Mouse (Mus musculus): Measurements from ENCODE around the gene Tbc1d24. TPM values are rescaled to one million over a fixed set of nuclear protein-coding genes. Genes with fewer than 3 reads are reported as not detected.
"Not testable (repeated sequence)": the region's sequence is repeated elsewhere in the genome, so short reads cannot be mapped to it uniquely, and the experiment has no call there.

Tbc1d24 gene
- polyA plus RNA-seq, 1 experiment from 2014 or later = 1.8 TPM

DNA sequence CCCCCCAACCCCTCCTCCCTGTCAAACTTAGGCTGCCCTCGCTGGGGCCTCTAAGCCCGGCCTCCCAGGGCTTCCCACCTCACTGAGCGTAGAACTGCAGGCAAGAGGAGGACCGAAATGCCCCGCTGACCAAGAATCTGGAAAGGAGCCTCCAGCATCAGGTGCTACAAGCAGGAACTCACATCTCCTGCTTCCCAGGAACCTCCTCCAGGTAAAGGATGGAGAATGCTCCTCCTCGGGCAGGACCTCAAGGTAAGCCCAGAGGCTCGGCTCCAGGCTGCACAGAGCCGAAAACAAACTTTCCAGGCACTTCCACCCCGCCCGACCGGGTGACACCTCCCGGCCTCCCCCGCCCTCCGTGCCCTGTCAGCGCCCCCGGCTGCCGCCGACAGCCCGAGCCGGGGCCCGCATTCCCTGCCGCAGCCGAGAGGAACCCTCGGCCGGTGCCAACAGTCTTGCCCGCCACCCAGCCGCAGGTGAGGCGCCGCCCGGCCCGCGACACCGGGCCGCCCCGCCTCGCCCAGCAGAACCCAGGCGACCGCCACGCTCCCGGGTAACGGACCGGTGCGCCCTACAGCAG lies 64.4 kb downstream of the Tbc1d24 start:
- H3K4me3 ChIP-seq (ENCODE audit: low read depth, low read length) = peak overlapping the region; percentile 95
- 1% methylated on average over 39 of the region's 43 CpGs for WGBS
- peak; percentile 59 for DNase-seq (ENCODE audit: low spot score)
- H3K9me3 ChIP-seq (ENCODE audit: low read length) = no peaks in the 10 kb centered on the region
- peak overlapping the region; percentile 86 for H3K9ac ChIP-seq (replicated peaks; ENCODE audit: low read depth)
- no peaks in the 10 kb centered on the region for H3K36me3 ChIP-seq (ENCODE audit: insufficient read depth, low read length)
- peak overlapping the region; percentile 91 for H3K27ac ChIP-seq (ENCODE audit: low read length)
- ATAC-seq = peak; percentile 60
- peak overlapping the region; percentile 80 for H3K4me2 ChIP-seq (replicated peaks; ENCODE audit: low read depth, low read length)
- H3K4me1 ChIP-seq (ENCODE audit: insufficient read depth, low read depth, low read length) = peaks cover 7% of the 10 kb centered on the region
- H3K27me3 ChIP-seq (replicated peaks; ENCODE audit: insufficient read depth, low read length) = no peaks in the 10 kb centered on the region
- TF ChIP-seq EP300 (IDR thresholded peaks at IDR 0.05) (no peak), CTCF (IDR thresholded peaks at IDR 0.05) (no peak)

DNA sequence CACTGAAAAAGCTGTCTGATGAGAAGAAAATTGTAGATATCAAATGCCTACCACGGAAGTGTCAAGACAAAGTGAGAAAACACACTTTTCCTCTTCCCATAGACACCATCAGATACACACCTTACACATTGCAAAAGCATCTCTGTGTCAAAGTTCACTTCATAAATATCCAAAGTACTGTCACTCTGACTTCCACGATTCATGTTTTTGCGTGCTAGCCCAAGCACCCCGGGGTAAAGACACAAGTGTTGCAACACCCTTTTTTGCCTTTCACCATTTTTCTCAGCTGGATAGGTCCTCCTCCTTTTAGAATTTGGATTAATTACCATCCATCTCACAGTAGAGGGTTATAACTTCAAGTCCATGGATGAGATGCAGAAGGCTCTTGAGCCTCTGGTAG lies 65.4 kb downstream of the Tbc1d24 start:
- Histone ChIP-seq H3K9ac (replicated peaks; ENCODE audit: low read depth) (0 out of 2 replicates have a peak overlapping the region, but pooled peaks have one; percentile 86), H3K4me2 (replicated peaks; ENCODE audit: low read depth, low read length) (peak overlapping the region; percentile 80), H3K27ac (ENCODE audit: low read length) (no peak overlapping the region), H3K4me3 (ENCODE audit: low read depth, low read length) (no peak overlapping the region), H3K27me3 (replicated peaks; ENCODE audit: insufficient read depth, low read length) (no peaks in the 10 kb centered on the region), H3K9me3 (ENCODE audit: low read length) (no peaks in the 10 kb centered on the region), H3K4me1 (ENCODE audit: insufficient read depth, low read depth, low read length) (peaks cover 7% of the 10 kb centered on the region), H3K36me3 (ENCODE audit: insufficient read depth, low read length) (no peaks in the 10 kb centered on the region)
- TF ChIP-seq EP300 (IDR thresholded peaks at IDR 0.05) (no peak), CTCF (IDR thresholded peaks at IDR 0.05) (no peak)
- DNase-seq (ENCODE audit: low spot score) (no peak), ATAC-seq (no peak)
- WGBS = 74% methylated on average over 4 of the region's 4 CpGs

DNA sequence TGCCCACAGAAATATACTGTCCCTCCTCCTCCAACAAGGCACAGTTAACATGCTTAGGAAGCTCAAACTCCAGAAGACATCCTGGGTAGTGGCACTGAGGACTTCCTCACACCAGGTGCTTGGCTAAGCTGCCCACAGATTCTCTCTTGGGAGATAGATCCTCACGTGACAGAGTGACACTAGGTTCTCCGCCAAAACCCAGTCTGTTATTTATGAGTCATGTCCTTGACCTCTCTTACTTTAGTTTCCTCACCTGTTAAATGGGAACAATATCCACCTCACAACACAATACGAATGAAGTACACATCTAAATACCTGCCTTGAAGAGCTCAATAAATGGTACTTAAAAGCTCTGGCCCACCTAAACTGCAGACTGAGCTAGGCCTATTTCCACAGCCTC lies 66.1 kb downstream of the Tbc1d24 start:
- Histone ChIP-seq H3K27ac (ENCODE audit: low read length) (no peak overlapping the region), H3K9me3 (ENCODE audit: low read length) (no peaks in the 10 kb centered on the region), H3K27me3 (replicated peaks; ENCODE audit: insufficient read depth, low read length) (no peaks in the 10 kb centered on the region), H3K36me3 (ENCODE audit: insufficient read depth, low read length) (no peaks in the 10 kb centered on the region), H3K4me2 (replicated peaks; ENCODE audit: low read depth, low read length) (no peak overlapping the region), H3K4me3 (ENCODE audit: low read depth, low read length) (no peak overlapping the region), H3K4me1 (ENCODE audit: insufficient read depth, low read depth, low read length) (peaks cover 9% of the 10 kb centered on the region), H3K9ac (replicated peaks; ENCODE audit: low read depth) (no peak overlapping the region)
- ATAC-seq (no peak), DNase-seq (ENCODE audit: low spot score) (no peak)
- 79% methylated on average over 3 of the region's 3 CpGs for WGBS
- TF ChIP-seq EP300 (IDR thresholded peaks at IDR 0.05) (no peak), CTCF (IDR thresholded peaks at IDR 0.05) (no peak)

DNA sequence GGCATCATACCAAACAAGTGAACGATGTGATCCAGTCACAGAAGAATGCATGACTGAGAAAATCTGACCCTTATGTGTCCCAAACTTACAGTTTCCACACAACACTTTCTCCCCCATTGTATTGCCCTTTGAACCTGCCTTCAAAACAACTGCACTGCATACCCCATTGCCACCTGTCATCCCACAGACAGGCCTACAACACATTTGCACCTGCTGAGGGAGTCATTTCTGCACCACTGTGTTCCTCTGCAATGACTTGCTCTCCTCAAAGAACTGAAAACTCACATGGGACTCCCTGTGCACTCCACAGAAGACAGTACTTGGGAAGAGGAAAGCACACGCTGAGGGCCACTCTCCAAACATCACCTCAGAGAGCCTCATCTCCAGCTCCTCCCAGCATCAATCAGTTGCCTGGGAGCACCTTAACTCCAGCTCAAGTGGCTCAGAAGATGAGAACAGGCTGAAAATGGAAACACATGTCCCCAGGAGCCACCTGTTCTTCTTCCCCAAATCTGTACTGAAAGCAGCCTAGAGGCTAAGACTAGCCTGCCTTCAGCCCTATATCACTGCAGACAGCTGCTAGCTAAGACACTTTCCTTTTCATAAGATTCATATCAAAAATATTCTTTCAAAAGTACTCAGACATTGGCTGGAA lies 68.0 kb downstream of the Tbc1d24 start:
- H3K9ac ChIP-seq (replicated peaks; ENCODE audit: low read depth) = no peak overlapping the region
- H3K4me2 ChIP-seq (replicated peaks; ENCODE audit: low read depth, low read length) = no peak overlapping the region
- TF ChIP-seq CTCF (IDR thresholded peaks at IDR 0.05) = no peak
- no peak for TF ChIP-seq EP300 (IDR thresholded peaks at IDR 0.05)
- no peaks in the 10 kb centered on the region for H3K36me3 ChIP-seq (ENCODE audit: insufficient read depth, low read length)
- ATAC-seq (no peak), DNase-seq (ENCODE audit: low spot score) (no peak)
- peaks cover 10% of the 10 kb centered on the region for H3K4me1 ChIP-seq (ENCODE audit: insufficient read depth, low read depth, low read length)
- H3K4me3 ChIP-seq (ENCODE audit: low read depth, low read length) = no peak overlapping the region
- no peak overlapping the region for H3K27ac ChIP-seq (ENCODE audit: low read length)
- WGBS = 46% methylated on average over 2 of the region's 2 CpGs
- no peaks in the 10 kb centered on the region for H3K27me3 ChIP-seq (replicated peaks; ENCODE audit: insufficient read depth, low read length)
- no peaks in the 10 kb centered on the region for H3K9me3 ChIP-seq (ENCODE audit: low read length)

DNA sequence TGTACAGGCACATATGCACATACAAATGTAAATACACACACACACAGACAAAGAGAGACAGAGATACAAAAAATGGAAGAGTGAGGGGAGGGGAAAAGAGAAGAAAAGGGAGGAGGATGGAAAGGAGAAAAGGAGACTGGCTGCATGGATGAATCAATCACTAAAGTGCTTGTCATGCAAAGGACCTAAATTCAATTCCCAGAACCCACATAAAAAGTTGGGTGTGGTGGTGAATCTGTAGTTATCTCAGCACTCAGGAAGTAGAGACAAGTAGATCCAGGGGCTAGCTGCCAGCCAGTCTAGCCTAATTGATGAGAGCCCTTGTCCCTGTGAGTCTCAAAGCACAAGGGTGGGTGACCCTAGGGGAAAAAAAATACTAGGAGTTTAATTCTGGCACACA lies 71.3 kb downstream of the Tbc1d24 start:
- Histone ChIP-seq H3K36me3 (ENCODE audit: insufficient read depth, low read length) (no peaks in the 10 kb centered on the region), H3K4me2 (replicated peaks; ENCODE audit: low read depth, low read length) (no peak overlapping the region), H3K27ac (ENCODE audit: low read length) (no peak overlapping the region), H3K4me1 (ENCODE audit: insufficient read depth, low read depth, low read length) (peaks cover 6% of the 10 kb centered on the region; the same call in 1 of the 2 replicates), H3K4me3 (ENCODE audit: low read depth, low read length) (no peak overlapping the region), H3K9me3 (ENCODE audit: low read length) (no peaks in the 10 kb centered on the region), H3K9ac (replicated peaks; ENCODE audit: low read depth) (no peak overlapping the region), H3K27me3 (replicated peaks; ENCODE audit: insufficient read depth, low read length) (no peaks in the 10 kb centered on the region)
- DNase-seq (ENCODE audit: low spot score) (no peak), ATAC-seq (no peak)
- TF ChIP-seq CTCF (IDR thresholded peaks at IDR 0.05) (no peak), EP300 (IDR thresholded peaks at IDR 0.05) (no peak)

DNA sequence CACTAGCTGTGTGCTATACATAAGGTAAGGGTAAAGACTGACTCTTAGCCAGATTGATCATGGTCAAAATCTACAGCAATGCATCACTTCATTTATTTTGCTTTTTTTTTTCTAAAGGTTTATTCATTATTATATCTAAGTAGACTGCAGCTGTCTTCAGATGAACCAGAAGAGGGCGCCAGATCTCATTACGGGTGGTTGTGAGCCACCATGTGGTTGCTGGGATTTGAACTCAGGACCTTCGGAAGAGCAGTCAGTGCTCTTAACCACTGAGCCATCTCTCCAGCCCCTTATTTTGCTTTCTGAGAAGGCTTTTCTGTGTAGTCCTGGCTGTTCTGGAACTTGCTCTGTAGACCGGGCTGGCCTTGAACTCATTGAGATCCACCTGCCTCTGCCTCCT lies 72.4 kb downstream of the Tbc1d24 start:
- H3K9me3 ChIP-seq (ENCODE audit: low read length); H3K4me2 ChIP-seq (replicated peaks; ENCODE audit: low read depth, low read length): not testable (repeated sequence)

More for the DNA sequence above, 72.4 kb downstream of the Tbc1d24 start:
- not testable (repeated sequence) for H3K4me3 ChIP-seq (ENCODE audit: low read depth, low read length); DNase-seq (ENCODE audit: low spot score); H3K27ac ChIP-seq (ENCODE audit: low read length); ATAC-seq; H3K36me3 ChIP-seq (ENCODE audit: insufficient read depth, low read length); H3K4me1 ChIP-seq (ENCODE audit: insufficient read depth, low read depth, low read length); H3K27me3 ChIP-seq (replicated peaks; ENCODE audit: insufficient read depth, low read length); H3K9ac ChIP-seq (replicated peaks; ENCODE audit: low read depth)
- peak; percentile 32 for TF ChIP-seq CTCF (IDR thresholded peaks at IDR 0.05)
- 94% methylated on average over 4 of the region's 4 CpGs for WGBS

Data from lung, postnatal 0 days (tissue).